Mouse (Mus musculus) small intestine, adult 2 months (tissue): Measurements from ENCODE around the gene Alox5. TPM values are rescaled to one million over a fixed set of nuclear protein-coding genes. Genes with fewer than 3 reads are reported as not detected.

Source experiments
- H3K27ac ChIP-seq: fragments of 200-500 bp; 2 replicates; pipeline ENCODE4 v1.5.1; 2012; ENCODE audit warnings: low read depth, low read length, control low read depth, inconsistent platforms; ENCODE audit not compliant: insufficient read depth
- H3K27me3 ChIP-seq: fragments of 200-500 bp; 2 replicates; pipeline ENCODE4 v1.6.1; 2012; ENCODE audit warnings: mild to moderate bottlenecking, moderate library complexity, low read length, inconsistent platforms; ENCODE audit not compliant: control insufficient read depth, insufficient read depth
- H3K36me3 ChIP-seq: fragments of 200-500 bp; 2 replicates; pipeline ENCODE4 v1.6.1; 2012; ENCODE audit warnings: mild to moderate bottlenecking, low read length, control low read depth, inconsistent platforms; ENCODE audit not compliant: control insufficient read depth, insufficient read depth
- H3K4me1 ChIP-seq: fragments of 200-500 bp; 2 replicates; pipeline ENCODE4 v1.6.1; 2012; ENCODE audit warnings: low read length, inconsistent platforms, mixed read lengths; ENCODE audit not compliant: control insufficient read depth, insufficient read depth, insufficient read length
- H3K4me3 ChIP-seq: fragments of 200-500 bp; 2 replicates; pipeline ENCODE4 v1.5.1; 2012; ENCODE audit warnings: low read depth, mild to moderate bottlenecking, control low read depth, inconsistent platforms, low read length, moderate library complexity
- CTCF ChIP-seq: fragments of 200-500 bp; IDR thresholded peaks from 2 replicates; pipeline ENCODE4 v1.5.1; 2012; ENCODE audit warnings: low read depth, mild to moderate bottlenecking, control low read depth, inconsistent platforms, low read length, moderate library complexity, mixed read lengths; ENCODE audit not compliant: insufficient replicate concordance, insufficient read length; ENCODE audit errors: extremely low read depth
- POLR2A ChIP-seq: fragments of 200-500 bp; IDR thresholded peaks from 2 replicates; pipeline ENCODE4 v1.6.1; 2012; ENCODE audit warnings: low read depth, mild to moderate bottlenecking, control low read depth, inconsistent platforms, low read length, moderate library complexity
- WGBS: fragments of 180-500 bp; shearing (Covaris S2); methylation state at CpG from one replicate; pipeline ENCODE4 v1.1.7; 2018; 5-methylcytosine and 5-hydroxymethylcytosine counted together
- polyA plus RNA-seq: library from polyadenylated mRNA; depleted of rRNA; stranded (reverse); fragments of >200 nt; gene quantifications from 2 replicates; pipeline ENCODE4 v1.2.3, GENCODE M21; 2012

The Alox5 gene
- polyA plus RNA-seq, 1 experiment = 3.6 TPM

DNA sequence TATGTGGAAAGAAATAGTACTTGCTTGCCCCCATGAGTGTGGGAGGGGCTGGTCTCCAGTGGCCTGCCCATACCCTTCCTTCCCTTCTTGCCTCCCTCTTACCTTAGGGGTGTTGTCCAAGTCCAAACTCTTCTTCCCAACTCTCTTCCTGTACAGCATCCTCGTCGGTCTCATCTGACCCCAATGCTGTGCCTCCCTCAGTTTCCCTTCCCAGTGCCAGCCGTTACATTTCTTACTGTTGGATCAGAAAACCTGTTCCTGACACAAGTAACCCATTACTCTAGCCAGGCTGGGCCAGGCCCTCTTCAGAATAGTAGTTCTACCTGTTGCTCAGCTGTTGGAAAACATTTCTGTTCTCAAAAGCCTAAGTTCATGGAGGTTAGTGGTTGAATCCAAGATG is 58.6 kb downstream of the Alox5 start:
- WGBS = 94% methylated on average over 3 of the region's 3 CpGs
- no peak overlapping the region for H3K4me3 ChIP-seq

DNA sequence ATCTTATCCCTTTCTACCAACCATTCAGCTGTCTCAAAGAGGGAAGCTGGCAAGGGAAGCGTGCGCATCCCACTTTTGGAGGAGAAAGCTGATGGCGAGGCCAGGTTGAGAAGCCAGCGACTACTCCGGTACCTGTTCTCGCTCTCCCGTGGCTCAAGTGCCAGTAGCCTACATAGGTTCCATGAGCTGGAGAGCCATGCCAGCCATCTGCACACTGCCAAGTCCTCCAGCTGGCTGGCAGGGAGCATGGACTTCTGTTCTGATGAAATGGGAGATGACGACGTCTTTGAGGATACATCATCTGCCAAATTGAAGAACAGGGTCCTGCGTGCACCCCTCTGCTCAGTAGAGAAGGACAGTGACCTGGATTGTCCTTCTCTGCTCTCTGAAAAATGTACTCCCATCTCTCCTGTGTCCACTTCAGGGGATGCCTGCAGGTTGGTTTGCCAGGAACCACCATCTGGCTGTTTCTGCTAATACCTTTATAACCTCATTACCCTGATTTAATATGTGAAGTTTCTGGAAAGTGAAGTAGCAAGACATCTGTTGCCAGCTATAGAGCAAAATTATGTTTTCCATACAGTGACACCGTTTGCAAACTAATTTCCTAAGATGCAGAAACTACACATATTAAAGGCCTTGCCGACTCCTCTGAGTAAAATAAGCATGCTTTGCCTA is 59.1 kb downstream of the Alox5 start:
- H3K36me3 ChIP-seq = peaks cover 15% of the 10 kb centered on the region
- WGBS = 96% methylated on average over 12 of the region's 12 CpGs
- TF ChIP-seq CTCF (no peak), POLR2A (no peak)

More for the DNA sequence above, 58.6 kb downstream of the Alox5 start:
- Histone ChIP-seq H3K4me1 (no peaks in the 10 kb centered on the region), H3K27ac (no peak overlapping the region), H3K27me3 (no peaks in the 10 kb centered on the region), H3K36me3 (peaks cover 18% of the 10 kb centered on the region)
- TF ChIP-seq CTCF = no peak
- TF ChIP-seq POLR2A = no peak

DNA sequence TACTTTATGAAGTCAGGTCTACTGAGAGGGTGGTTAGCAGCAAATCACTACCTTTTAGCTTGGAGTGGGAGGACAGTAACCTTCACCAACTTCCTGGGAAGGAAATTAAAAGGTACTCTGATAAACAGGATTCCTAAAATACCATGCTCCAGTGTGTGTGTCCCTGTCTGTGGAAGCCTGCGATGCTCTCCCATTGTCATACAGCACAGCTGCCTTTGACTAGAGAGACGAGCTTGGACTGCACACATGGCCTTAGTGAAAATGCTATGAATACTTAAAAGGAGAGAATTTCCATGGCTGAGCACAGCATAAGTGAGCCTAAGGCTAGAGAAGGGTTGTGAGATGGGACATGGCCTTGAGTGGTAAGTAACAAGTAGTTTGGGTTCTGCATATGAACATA is 62.8 kb downstream of the Alox5 start:
- Histone ChIP-seq H3K27me3 (no peaks in the 10 kb centered on the region), H3K36me3 (peaks cover 10% of the 10 kb centered on the region), H3K4me1 (no peaks in the 10 kb centered on the region), H3K27ac (no peak overlapping the region), H3K4me3 (no peak overlapping the region)
- WGBS = 86% methylated on average over 2 of the region's 2 CpGs
- no peak for TF ChIP-seq POLR2A

More for the DNA sequence above, 59.1 kb downstream of the Alox5 start:
- H3K4me1 ChIP-seq = no peaks in the 10 kb centered on the region
- H3K27me3 ChIP-seq = no peaks in the 10 kb centered on the region
- no peak overlapping the region for H3K4me3 ChIP-seq
- H3K27ac ChIP-seq = no peak overlapping the region

DNA sequence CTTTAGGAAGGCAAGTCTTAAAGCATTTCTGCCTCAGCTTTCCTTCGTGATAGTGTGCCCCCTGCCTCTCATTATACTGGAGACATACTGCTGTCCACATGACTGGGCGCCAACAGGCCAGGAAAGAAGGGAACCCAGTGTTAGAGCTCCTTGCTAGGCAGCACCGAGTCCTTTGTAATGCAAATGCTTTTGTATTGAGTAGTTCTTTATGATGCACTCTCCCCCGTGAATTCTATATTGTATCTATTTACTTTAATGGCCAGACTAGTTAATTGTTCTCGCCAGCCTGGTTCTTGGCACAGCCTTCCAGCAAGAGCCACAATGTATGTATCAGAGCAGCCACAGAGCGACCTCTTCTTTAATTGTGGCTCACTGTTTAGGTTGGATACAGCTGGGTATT is 63.4 kb downstream of the Alox5 start:
- TF ChIP-seq POLR2A (no peak), CTCF (no peak)
- 75% methylated on average over 6 of the region's 6 CpGs for WGBS
- H3K4me3 ChIP-seq = no peak overlapping the region
- peaks cover 8% of the 10 kb centered on the region for H3K36me3 ChIP-seq
- H3K27me3 ChIP-seq = no peaks in the 10 kb centered on the region
- H3K4me1 ChIP-seq = no peaks in the 10 kb centered on the region
- no peak overlapping the region for H3K27ac ChIP-seq

DNA sequence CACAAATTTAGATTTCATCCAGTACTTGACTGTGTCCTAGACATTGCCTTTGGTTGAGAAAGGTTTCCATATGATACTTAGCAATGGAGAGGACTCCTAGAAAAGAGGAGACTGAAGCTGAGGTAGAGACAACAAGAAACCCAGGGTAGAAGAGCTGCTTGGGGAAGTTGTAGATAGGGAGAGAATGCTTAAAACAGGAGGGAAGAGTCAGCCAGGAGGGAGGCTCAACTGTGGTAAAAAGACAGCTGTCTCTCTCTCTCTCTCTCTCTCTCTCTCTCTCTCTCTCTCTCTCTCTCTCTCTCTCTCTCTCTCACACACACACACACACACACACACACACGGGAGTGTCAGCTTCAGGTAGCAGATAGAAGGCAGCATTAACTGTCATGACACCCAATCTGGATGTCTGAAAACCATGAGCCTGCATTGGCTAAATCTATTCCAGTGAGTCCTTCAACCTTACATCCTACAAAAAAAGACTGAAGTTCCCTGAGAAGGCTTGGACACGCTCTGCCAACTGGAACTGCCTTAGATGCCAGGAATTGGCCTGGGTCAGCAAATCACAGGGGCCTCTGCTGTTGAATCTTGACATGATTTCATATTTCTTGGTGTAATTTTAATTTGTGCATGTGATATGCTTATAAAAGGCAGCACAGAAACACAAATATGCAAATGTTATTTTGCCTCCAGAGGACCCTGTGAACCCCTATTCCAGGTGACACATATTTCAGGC is 65.9 kb downstream of the Alox5 start:
- peaks cover 6% of the 10 kb centered on the region for H3K36me3 ChIP-seq
- no peaks in the 10 kb centered on the region for H3K4me1 ChIP-seq
- H3K4me3 ChIP-seq = no peak overlapping the region
- TF ChIP-seq CTCF (no peak), POLR2A (no peak)
- H3K27me3 ChIP-seq = no peaks in the 10 kb centered on the region
- WGBS = 88% methylated on average over 2 of the region's 2 CpGs
- no peak overlapping the region for H3K27ac ChIP-seq

DNA sequence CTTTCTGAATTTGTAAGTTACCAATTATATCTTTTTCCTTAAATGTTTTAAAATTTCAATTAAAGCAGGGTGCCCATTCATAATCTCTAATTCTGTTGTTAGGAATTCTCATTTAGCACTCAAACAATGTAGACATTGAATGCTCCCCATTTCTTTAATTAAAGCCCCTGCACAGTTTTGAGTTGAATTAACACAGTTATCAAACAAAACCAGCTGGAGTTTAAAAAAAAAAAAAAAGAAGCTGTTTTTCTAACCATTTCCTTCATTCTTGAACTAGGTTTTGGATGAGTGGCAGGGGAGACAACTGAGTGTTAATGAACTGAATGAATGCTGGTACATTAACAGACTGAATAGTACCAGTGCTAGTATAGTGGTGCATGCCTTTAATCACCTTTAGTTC is 71.5 kb downstream of the Alox5 start:
- no peak overlapping the region for H3K4me3 ChIP-seq
- H3K27ac ChIP-seq = no peak overlapping the region
- H3K36me3 ChIP-seq = peaks cover 3% of the 10 kb centered on the region; the same call in 1 of the 2 replicates
- H3K27me3 ChIP-seq = no peaks in the 10 kb centered on the region
- TF ChIP-seq CTCF (no peak), POLR2A (no peak)
- H3K4me1 ChIP-seq = peaks cover 8% of the 10 kb centered on the region

DNA sequence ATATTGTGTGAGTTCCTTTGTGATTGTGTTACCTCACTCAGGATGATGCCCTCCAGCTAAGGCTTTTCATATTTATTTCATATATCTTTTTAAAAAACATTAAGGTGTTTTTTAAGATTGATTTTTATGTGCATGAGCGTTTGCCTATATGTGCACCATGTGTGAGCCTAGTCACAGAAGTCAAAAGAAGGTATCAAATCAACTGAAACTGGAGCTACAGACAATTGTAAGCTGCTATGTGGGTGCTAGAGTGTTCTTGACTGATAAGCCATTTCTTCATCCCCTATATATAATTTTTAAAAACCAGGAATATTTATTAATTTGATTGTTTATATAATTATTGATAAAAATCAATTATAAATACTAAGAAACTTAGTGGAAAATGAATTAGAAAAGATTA is 72.9 kb downstream of the Alox5 start:
- TF ChIP-seq CTCF (no peak), POLR2A (no peak)
- Histone ChIP-seq H3K4me1 (peaks cover 12% of the 10 kb centered on the region), H3K27me3 (no peaks in the 10 kb centered on the region), H3K27ac (no peak overlapping the region), H3K4me3 (no peak overlapping the region), H3K36me3 (no peaks in the 10 kb centered on the region)
- WGBS = 98% methylated on average over 1 of the region's 1 CpGs
